Mouse (Mus musculus) stomach, postnatal 0 days (tissue): ENCODE data around the gene Cr2. TPM values are rescaled to one million over a fixed set of nuclear protein-coding genes. Genes with fewer than 3 reads are reported as not detected.

ENCODE experiments used
- ATAC-seq: fragments of 200-750 bp; cut with Nextera tagmentation; 2 replicates; pipeline ENCODE4 v1.8.0; 2017; ENCODE audit not compliant: low FRiP score, low TSS enrichment
- DNase-seq: peaks from one replicate; pipeline ENCODE4 v3.0.0-alpha.2; 2016; ENCODE audit warnings: low spot score
- H3K27ac ChIP-seq: fragments of 300-500 bp; sonication (generic); replicated peaks from 2 replicates; pipeline ENCODE4 v1.5.1; 2014; ENCODE audit warnings: mild to moderate bottlenecking, control low read depth
- H3K27me3 ChIP-seq: fragments of 300-500 bp; sonication (generic); 2 replicates; pipeline ENCODE4 v1.6.1; 2014; ENCODE audit warnings: low read length; ENCODE audit not compliant: control insufficient read depth, insufficient read depth
- H3K36me3 ChIP-seq: fragments of 300-500 bp; sonication (generic); 2 replicates; pipeline ENCODE4 v1.6.1; 2014; ENCODE audit warnings: low read length, mixed read lengths; ENCODE audit not compliant: control insufficient read depth, insufficient read depth
- H3K4me1 ChIP-seq: fragments of 300-500 bp; sonication (generic); replicated peaks from 2 replicates; pipeline ENCODE4 v1.6.1; 2014; ENCODE audit warnings: antibody characterized with exemption; ENCODE audit not compliant: control insufficient read depth, insufficient read depth
- H3K4me2 ChIP-seq: fragments of 300-500 bp; sonication (generic); replicated peaks from 2 replicates; pipeline ENCODE4 v1.6.1; 2014; ENCODE audit warnings: low read depth, mild to moderate bottlenecking, control low read depth, moderate library complexity
- H3K4me3 ChIP-seq: fragments of 300-500 bp; sonication (generic); 2 replicates; pipeline ENCODE4 v1.5.1; 2014; ENCODE audit warnings: low read depth, low read length, control low read depth
- H3K9ac ChIP-seq: fragments of 300-500 bp; sonication (generic); 2 replicates; pipeline ENCODE4 v1.6.1; 2014; ENCODE audit warnings: mild to moderate bottlenecking, low read length, control low read depth, mixed read lengths
- H3K9me3 ChIP-seq: fragments of 300-500 bp; sonication (generic); 2 replicates; pipeline ENCODE4 v1.6.1; 2016; ENCODE audit warnings: low read length; ENCODE audit not compliant: control insufficient read depth
- CTCF ChIP-seq: IDR thresholded peaks from 2 replicates; pipeline ENCODE4 v1.5.1; 2016; ENCODE audit warnings: antibody characterized with exemption, low read depth, mild to moderate bottlenecking, moderate library complexity
- EP300 ChIP-seq: optimal IDR thresholded peaks from 2 replicates; pipeline ENCODE3; 2016; ENCODE audit warnings: antibody characterized with exemption
- WGBS: fragments of 180-500 bp; shearing (Covaris S2); extraction: QIAGEN DNeasy Blood & Tissue Kit; methylation state at CpG from one replicate; pipeline ENCODE4 v1.1.7; 2014; 5-methylcytosine and 5-hydroxymethylcytosine counted together
- polyA plus RNA-seq: library from polyadenylated mRNA; unstranded; fragments of >200 nt; fragmentation: Nextera tagmentation; extraction: Ambion mirVana; gene quantifications from 2 replicates; pipeline ENCODE4 v1.2.1, GENCODE M21; 2015

The Cr2 gene
- polyA plus RNA-seq, 1 experiment from 2014 or later = 0.07 TPM

DNA sequence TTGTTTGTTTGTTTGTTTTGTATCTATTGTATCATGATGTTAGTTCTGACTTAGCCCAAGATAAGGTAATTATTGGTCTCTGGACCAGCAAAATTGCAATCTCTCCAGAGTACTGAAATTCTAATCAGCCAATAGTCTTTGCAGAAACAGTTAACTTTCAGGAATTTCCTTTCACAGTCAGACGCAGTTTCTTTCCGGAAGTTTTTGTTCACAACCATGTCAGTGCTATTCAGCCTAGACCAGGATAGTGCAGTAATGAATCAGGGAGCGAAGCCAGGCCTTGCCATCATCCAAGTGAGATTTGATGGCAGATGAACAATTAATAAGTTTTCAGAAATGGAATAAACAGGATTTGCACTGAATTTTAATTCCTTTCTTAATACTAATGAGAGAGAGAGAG lies 44.4 kb downstream of the Cr2 start:
- Histone ChIP-seq H3K36me3 (peaks cover 5% of the 10 kb centered on the region), H3K9me3 (no peaks in the 10 kb centered on the region), H3K4me1 (no peaks in the 10 kb centered on the region), H3K27me3 (no peaks in the 10 kb centered on the region), H3K9ac (no peak overlapping the region), H3K4me3 (peak overlapping the region; percentile 54; the same call in 1 of the 2 replicates), H3K27ac (peak overlapping the region; percentile 98; the same call in 1 of the 2 replicates), H3K4me2 (peak overlapping the region; percentile 55)
- TF ChIP-seq CTCF (no peak), EP300 (no peak)
- 38% methylated on average over 3 of the region's 3 CpGs for WGBS
- DNase-seq (no peak), ATAC-seq (no peak)

DNA sequence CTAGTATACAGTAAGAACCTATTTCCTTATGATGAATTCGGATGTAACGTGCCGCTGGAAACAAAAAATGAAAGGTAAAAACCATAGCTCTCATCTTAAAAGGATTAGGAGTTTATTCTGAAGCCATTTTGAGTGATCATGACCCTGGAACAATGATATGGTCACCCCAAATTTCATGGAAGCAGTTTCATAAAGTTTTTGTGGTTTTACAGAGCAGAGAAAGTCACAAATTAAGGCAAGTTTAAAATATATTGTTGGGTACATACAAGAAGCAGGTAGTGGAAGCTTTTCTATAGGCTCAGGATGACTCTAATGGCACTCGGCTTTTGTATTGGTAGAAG lies 44.9 kb downstream of the Cr2 start:
- peak overlapping the region; percentile 55 for H3K4me2 ChIP-seq
- peak overlapping the region; percentile 86 for H3K9ac ChIP-seq
- H3K27ac ChIP-seq = peak overlapping the region; percentile 98
- H3K27me3 ChIP-seq = no peaks in the 10 kb centered on the region
- DNase-seq (no peak), ATAC-seq (no peak)
- H3K9me3 ChIP-seq = no peaks in the 10 kb centered on the region
- 20% methylated on average over 4 of the region's 4 CpGs for WGBS
- H3K36me3 ChIP-seq = peaks cover 5% of the 10 kb centered on the region
- TF ChIP-seq CTCF (no peak), EP300 (no peak)
- no peaks in the 10 kb centered on the region for H3K4me1 ChIP-seq
- peak overlapping the region; percentile 54 for H3K4me3 ChIP-seq

DNA sequence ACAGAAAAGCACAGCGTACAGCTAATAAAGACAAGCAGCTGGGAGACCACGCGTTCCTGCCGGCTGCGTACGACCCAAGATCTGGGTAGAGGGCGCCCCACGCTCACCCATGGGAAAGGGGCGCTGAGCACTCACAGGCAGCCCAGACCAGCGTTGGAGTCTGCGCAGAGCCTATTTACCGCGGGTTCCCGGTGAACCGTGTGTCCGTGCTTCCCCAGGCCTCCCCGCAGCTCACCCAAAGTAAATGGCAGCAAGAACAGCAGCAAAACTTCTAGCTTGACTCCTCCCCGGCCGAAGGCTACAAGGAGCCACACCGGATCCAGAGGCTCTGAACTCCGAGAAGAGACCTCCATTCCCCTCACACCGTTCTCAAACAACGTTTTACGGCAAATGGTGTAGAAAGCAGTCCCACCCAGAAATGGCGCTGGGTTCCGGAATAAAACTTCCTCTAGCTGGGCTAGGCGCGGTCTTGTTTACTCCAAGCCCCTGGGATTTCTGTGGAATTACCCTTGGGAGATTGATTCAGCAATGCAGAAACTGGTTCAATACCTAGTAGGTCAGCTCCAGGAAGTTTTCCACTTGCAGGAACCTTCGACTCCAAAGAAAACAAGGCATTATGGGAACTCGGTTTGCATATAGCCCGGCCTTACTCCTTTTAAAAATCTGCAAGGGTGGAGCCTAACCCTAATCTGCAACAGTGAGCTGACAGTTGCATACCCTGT lies 45.4 kb downstream of the Cr2 start, which contains the start of gene Cr1l:
Gene Cr1l (minus strand): TSS at position 634 of the 722 bp plus-strand sequence.
- no peaks in the 10 kb centered on the region for H3K9me3 ChIP-seq
- TF ChIP-seq CTCF (peak; percentile 80), EP300 (no peak)
- no peaks in the 10 kb centered on the region for H3K4me1 ChIP-seq
- ATAC-seq = peak; percentile 96
- H3K27me3 ChIP-seq = no peaks in the 10 kb centered on the region
- DNase-seq = peak; percentile 87
- peak within 1 kb of the TSS; percentile 55 for H3K4me2 ChIP-seq
- peak within 1 kb of the TSS; percentile 54 for H3K4me3 ChIP-seq
- under 1% methylated on average over 31 of the region's 31 CpGs for WGBS
- peaks cover 5% of the 10 kb centered on the region for H3K36me3 ChIP-seq
- H3K27ac ChIP-seq = peak within 1 kb of the TSS; percentile 98
- peak within 1 kb of the TSS; percentile 86 for H3K9ac ChIP-seq

DNA sequence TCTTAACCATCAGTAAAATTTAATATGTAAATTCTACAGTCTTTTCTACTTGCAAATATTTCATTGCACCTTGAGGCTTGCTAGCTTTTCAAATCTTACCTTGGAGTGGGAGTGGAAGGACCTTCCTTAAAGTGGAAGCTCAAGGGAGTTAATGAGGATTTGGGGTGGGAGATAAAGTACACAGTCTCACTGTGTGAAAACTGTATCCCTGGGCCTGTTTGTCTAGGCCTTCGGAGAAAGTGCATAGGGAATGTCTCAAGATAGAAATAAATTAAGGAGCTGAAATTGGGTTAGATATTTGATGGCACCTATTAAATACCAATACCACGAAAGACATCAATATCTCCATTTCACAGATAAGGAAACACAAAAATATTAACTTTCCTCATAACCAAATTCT lies 46.0 kb downstream of the Cr2 start:
- peak overlapping the region; percentile 54 for H3K4me3 ChIP-seq
- H3K4me2 ChIP-seq = peak overlapping the region; percentile 55
- DNase-seq (no peak), ATAC-seq (no peak)
- H3K9me3 ChIP-seq = no peaks in the 10 kb centered on the region
- H3K4me1 ChIP-seq = no peaks in the 10 kb centered on the region
- H3K36me3 ChIP-seq = peaks cover 5% of the 10 kb centered on the region
- no peaks in the 10 kb centered on the region for H3K27me3 ChIP-seq
- peak overlapping the region; percentile 98; the same call in 1 of the 2 replicates for H3K27ac ChIP-seq
- no peak for TF ChIP-seq EP300
- TF ChIP-seq CTCF = no peak
- WGBS = 10% methylated on average over 2 of the region's 2 CpGs
- H3K9ac ChIP-seq = peak overlapping the region; percentile 86

DNA sequence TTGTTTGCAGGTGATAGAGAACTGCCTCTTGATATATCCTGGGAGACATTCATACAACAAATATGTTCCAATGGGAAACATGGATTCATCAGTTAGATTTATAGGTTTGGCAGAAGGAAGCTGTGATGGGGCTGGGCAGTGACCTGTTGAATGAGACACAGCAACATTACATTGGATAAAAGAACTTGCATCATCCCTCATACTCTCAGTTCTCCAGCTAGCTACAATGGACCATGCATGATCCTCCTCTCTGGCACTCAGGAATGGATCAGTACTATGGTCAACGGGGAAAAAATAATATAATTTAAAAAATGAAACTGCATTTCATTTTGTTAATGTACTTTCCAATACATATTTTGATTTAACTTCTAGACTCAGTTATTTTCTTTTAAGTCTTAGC lies 46.6 kb downstream of the Cr2 start:
- Histone ChIP-seq H3K9ac (no peak overlapping the region), H3K27me3 (no peaks in the 10 kb centered on the region), H3K4me1 (no peaks in the 10 kb centered on the region), H3K36me3 (peaks cover 5% of the 10 kb centered on the region), H3K27ac (no peak overlapping the region), H3K4me3 (no peak overlapping the region), H3K9me3 (no peaks in the 10 kb centered on the region), H3K4me2 (0 out of 2 replicates have a peak overlapping the region, but pooled peaks have one; percentile 31)
- WGBS = 77% methylated on average over 1 of the region's 1 CpGs
- ATAC-seq (no peak), DNase-seq (no peak)
- TF ChIP-seq EP300 (no peak), CTCF (no peak)

DNA sequence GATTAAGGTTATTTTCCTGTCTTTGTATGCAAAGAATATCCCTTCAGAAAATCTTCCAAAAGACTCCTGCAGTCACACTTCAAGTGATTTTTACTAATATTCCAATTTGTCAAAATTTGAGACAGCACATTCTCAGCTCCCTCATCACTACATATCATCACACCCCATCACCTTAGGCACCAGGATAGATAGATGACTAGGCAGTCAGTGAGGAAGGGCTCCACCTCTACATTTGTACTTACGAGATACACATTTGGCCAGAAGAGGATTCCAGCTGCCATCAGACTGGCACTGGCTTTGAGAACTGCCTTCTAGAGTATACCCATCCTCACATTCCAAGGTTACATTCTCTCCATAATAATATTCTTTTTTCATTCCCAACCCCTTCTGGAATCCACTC lies 62.1 kb downstream of the Cr2 start:
- 96% methylated on average over 1 of the region's 1 CpGs for WGBS
- no peaks in the 10 kb centered on the region for H3K9me3 ChIP-seq
- H3K4me2 ChIP-seq = no peak overlapping the region
- no peak overlapping the region for H3K27ac ChIP-seq
- no peak for ATAC-seq
- no peak for DNase-seq
- no peaks in the 10 kb centered on the region for H3K4me1 ChIP-seq
- no peak for TF ChIP-seq EP300
- no peak for TF ChIP-seq CTCF
- H3K27me3 ChIP-seq = no peaks in the 10 kb centered on the region
- no peak overlapping the region for H3K4me3 ChIP-seq
- no peaks in the 10 kb centered on the region; the same call in 1 of the 2 replicates for H3K36me3 ChIP-seq
- H3K9ac ChIP-seq = no peak overlapping the region
